Mouse (Mus musculus) E14TG2a.4 (cell line): Measurements from ENCODE around the gene Galk2.

Experiments used
- CTCF ChIP-seq: conservative IDR thresholded peaks from 2 replicates; pipeline ENCODE4 v1.5.1; 2014; ENCODE audit warnings: low read length
- NANOG ChIP-seq: IDR thresholded peaks from 2 replicates; pipeline ENCODE4 v1.6.1; 2014; ENCODE audit warnings: borderline replicate concordance, low read length, mixed read lengths

DNA sequence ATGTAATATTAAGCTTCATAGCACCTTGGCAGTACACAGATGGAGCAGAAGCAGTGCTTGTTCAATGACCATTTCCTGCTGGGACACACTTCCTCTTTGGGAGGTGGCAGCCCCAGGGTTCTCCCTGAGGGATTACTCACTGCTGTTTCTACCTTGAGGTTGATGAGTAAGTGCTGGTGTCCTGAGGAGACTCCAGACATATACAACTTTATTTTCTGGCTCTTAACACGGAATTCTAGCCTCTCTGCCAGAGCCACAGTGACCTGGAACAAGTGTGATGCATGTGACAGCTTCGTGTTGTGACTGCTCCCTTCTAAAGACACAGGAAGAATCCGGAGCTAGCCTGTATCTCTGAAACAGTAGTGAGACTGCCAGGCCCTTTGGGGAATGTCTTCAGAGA lies 75.1 kb downstream of the Galk2 start:
- TF ChIP-seq CTCF = no peak
- TF ChIP-seq NANOG = no peak
